Mouse (Mus musculus) c-Kit-positive CD71-negative TER-119-negative erythroid progenitor cells, embryonic 14.5 days (primary cell): Measurements from ENCODE around the gene Rho.

Source experiments
- DNase-seq: peaks from one replicate; pipeline ENCODE4 v3.0.0-alpha.2; 2013; ENCODE audit warnings: low read depth

Gene Rho

GRCm38 (mm10) chr6:115931639-115932038 lies at the start of gene Rho:
TSS of gene Rho (plus strand) at chr6:115931748.
- DNase-seq = no peak

- DNase-seq = no peak
Measured at GRCm38 (mm10) chr6:115884018-115884417, 47.5 kb upstream of the Rho start.

DNA sequence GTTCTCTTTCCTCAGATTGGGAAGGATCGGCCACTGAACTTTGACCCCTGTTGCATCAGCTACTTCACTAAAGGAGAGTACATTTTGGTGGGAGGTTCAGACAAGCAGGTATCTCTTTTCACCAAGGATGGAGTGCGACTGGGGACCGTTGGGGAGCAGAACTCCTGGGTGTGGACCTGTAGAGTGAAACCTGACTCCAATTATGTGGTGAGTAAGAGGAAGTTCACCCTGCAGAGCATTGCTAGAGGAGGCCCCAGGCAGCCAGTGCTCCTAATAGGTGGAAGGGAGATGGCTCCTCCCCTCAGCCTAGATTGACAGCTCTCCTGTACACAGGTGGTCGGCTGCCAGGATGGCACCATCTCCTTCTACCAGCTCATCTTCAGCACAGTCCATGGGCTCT lies 44.7 kb upstream of the Rho start:
- no peak for DNase-seq

DNA sequence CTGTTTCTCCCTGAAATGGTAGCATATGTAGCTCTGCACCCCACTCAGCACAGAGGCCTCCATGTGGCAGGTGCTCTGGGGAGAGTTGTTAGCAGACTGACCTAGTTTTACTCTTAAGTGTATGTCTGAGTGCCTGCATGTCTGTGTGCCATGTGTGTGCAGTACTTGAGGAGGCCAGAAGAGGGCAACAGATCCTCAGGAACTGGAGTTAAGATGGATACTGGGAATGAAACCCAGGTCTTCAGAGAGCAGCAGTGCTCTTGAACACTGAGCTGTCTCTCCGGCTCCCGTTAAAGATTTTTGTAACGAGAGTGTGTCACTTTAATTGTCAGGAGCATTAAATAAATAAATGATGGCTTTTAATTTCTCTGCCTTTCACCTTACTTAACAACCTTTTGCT lies 43.3 kb upstream of the Rho start:
- no peak for DNase-seq

GRCm38 (mm10) chr6:115890601-115891000 lies 40.9 kb upstream of the Rho start:
- DNase-seq = no peak

GRCm38 (mm10) chr6:115891061-115891460 lies 40.5 kb upstream of the Rho start:
- no peak for DNase-seq

- DNase-seq = no peak
Measured at GRCm38 (mm10) chr6:115891497-115892061, 40.0 kb upstream of the Rho start.

- DNase-seq = no peak
Measured at GRCm38 (mm10) chr6:115892363-115892762, 39.2 kb upstream of the Rho start.

DNA sequence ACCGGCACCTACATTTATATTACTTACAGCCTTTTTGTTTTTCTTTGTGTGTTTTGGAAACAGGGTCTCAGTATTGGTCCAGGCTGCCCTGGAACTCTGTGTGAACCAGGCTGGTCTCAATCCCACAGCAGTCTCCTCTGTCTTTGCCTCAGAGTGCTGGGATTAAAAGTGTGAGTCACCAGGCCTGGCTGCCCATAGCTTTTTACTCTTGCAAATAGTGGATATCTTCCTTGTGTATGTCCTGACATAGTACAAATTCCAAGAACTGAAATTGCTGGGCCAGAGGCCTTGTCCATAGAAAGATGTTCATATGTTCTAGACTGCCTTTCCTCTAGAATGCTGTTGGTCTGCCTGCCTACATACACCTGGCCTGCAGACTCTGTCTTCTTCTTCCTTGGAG lies 35.2 kb upstream of the Rho start:
- no peak for DNase-seq

- no peak for DNase-seq
Measured at GRCm38 (mm10) chr6:115897117-115897516, 34.4 kb upstream of the Rho start.

- no peak for DNase-seq
Measured at GRCm38 (mm10) chr6:115897926-115898520, 33.5 kb upstream of the Rho start.

DNA sequence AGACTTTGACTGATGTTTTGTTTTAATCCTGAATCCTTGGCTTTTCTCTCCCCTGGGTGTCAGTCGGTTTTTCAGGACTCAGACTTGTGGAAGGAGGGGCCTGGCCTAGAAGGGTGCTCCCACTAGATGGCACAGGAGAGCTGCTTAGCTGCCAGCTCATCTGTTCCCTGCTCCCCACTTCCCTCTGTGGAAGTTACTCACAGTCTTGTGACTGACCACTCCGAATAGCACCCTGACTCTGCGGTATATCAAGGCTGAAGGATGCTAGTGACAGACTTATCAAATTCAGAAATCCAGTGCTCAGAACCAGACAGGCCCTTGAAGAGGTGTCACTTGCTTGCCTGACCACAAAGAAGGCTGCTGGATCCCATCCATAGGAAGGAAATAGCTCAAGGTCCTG lies 30.5 kb upstream of the Rho start:
- DNase-seq = no peak

- no peak for DNase-seq
Measured at GRCm38 (mm10) chr6:115901489-115901931, 30.0 kb upstream of the Rho start.

GRCm38 (mm10) chr6:115902545-115902944 lies 29.0 kb upstream of the Rho start:
- DNase-seq = no peak

DNA sequence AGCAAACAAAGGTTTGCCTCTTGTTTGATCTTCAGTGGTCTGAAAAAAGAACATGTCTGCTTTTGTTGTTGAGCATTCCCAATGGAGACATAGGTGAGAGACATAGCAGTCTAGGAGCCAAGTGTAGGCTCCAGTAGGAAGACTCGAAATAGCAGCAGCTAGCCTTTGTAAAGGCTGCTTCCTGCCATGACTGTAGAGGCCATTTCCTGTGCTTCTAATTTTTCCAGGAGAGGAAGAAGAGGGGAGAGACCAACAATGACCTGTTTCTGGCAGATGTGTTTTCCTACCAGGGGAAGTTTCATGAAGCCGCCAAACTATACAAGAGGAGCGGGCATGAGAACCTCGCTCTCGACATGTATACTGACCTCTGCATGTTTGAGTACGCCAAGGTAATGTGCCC lies 26.0 kb upstream of the Rho start:
- DNase-seq = no peak

DNA sequence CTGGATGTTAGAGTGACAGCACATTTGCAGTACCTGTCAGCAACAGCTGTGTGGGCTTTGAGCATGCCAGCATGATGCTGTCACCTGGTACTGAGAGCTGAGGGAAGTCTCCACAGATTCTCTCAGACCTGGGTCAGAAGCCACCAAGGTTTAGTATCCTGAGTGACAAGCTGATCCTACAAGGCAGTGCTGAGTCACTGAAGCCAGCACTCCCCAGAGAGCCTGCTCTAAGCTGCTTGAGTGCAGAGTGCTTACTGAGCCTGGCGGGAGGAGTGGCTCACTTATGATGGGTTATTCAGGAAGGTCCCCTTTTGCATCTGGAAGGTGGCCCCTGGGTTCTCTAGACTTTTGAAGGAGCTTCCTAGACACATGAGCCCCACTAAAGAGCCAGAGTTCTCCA lies 25.1 kb upstream of the Rho start:
- DNase-seq = no peak

GRCm38 (mm10) chr6:115906871-115907270 lies 24.7 kb upstream of the Rho start:
- no peak for DNase-seq

DNA sequence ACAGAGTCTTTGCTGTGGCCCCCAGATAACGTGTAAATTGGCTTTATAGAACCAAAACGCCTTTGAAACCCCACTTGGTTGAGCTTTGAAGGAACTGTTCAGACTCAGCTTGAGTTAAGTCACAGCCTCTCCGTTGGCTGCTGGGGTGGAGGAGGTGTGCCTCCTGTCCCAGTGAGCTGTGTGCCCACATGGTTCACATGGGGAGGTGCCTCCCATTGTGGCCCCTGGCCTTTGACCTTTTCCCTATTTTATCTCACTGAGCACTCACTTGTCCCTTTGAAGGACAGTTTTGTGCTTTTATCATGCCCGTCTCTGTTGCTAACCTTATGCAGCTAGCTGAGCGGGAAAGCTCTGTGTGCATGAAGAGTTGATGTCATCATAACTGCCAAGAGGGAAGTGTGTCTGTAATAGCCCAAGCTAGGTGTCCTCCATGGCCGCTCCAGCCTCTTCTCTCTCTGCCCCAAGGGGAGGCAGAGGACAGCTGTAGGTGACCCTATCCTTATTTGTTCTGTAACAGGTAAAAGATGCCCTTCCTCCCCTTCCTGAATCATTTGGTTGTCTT lies 23.0 kb upstream of the Rho start:
- DNase-seq = no peak

- no peak for DNase-seq
Measured at GRCm38 (mm10) chr6:115909052-115909451, 22.5 kb upstream of the Rho start.

GRCm38 (mm10) chr6:115909940-115910339 lies 21.6 kb upstream of the Rho start:
- DNase-seq = no peak

DNA sequence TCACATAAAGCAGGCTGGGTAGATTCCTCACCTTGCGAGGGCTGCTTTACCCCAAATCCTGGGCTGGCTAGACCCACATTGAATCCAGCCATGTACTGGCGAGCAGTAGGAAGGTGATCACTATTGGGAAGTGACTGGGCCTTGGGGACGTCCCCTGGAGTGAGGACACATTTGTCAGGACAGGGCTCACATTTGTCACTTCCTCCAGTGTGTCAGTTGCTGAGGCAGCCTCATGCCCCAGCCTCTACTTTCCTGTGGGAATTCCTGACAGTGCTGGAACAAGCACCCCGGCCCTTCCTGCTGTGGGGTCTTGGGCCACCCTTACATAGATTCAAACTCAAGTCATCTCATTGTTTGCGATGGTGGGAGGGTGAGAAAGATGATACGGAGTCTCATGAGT lies 19.8 kb upstream of the Rho start:
- no peak for DNase-seq

DNA sequence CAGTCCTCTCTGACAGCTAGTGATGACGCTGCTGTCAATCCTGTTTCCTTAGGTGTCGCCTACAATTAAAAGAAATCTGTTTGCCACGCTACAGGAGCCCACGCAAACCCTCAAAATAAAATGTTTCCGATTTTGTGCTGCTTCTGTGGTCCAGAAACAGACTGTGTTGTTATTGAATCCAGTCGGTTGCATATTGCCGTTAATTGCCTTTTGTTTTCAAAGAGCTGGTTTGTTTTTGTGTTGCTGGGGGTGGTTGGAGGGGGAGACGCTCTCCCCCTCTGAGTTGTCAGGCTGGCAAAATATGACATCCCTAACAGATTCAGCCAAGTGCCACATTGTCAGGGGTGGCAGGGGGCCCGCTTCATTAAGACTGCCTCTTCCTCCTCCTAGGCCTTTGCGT lies 18.1 kb upstream of the Rho start:
- no peak for DNase-seq

GRCm38 (mm10) chr6:115914511-115915202 lies 16.9 kb upstream of the Rho start:
- DNase-seq = no peak
